Mouse (Mus musculus) embryonic facial prominence, embryonic 10.5 days (tissue): ENCODE data around the gene Supt6. TPM values are rescaled to one million over a fixed set of nuclear protein-coding genes. Genes with fewer than 3 reads are reported as not detected.
"Not testable (repeated sequence)": the region's sequence is repeated elsewhere in the genome, so short reads cannot be mapped to it uniquely, and the experiment has no call there.

ENCODE experiments used
- DNase-seq: peaks from one replicate; pipeline ENCODE4 v3.0.0-alpha.2; 2017; ENCODE audit warnings: low spot score
- H3K27ac ChIP-seq: fragments of 300-500 bp; sonication (generic); replicated peaks from 2 replicates; pipeline ENCODE4 v1.5.1; 2016; ENCODE audit warnings: mild to moderate bottlenecking
- H3K27me3 ChIP-seq: fragments of 300-500 bp; sonication (generic); replicated peaks from 2 replicates; pipeline ENCODE4 v1.6.1; 2016; ENCODE audit warnings: low read depth, mild to moderate bottlenecking; ENCODE audit not compliant: poor library complexity, severe bottlenecking
- H3K36me3 ChIP-seq: fragments of 300-500 bp; sonication (generic); replicated peaks from 2 replicates; pipeline ENCODE4 v1.6.1; 2016; ENCODE audit warnings: mild to moderate bottlenecking, moderate library complexity
- H3K4me1 ChIP-seq: fragments of 300-500 bp; sonication (generic); 2 replicates; pipeline ENCODE4 v1.6.1; 2016
- H3K4me3 ChIP-seq: fragments of 300-500 bp; sonication (generic); 2 replicates; pipeline ENCODE4 v1.5.1; 2016; ENCODE audit warnings: mild to moderate bottlenecking, moderate library complexity
- H3K9me3 ChIP-seq: fragments of 300-500 bp; sonication (generic); 2 replicates; pipeline ENCODE4 v1.6.1; 2016; ENCODE audit warnings: mild to moderate bottlenecking
- WGBS: fragments of 180-500 bp; shearing (Covaris S2); methylation state at CpG from one replicate; pipeline ENCODE4 v1.1.7; 2016; 5-methylcytosine and 5-hydroxymethylcytosine counted together
- polyA plus RNA-seq: library from polyadenylated mRNA; unstranded; fragments of >200 nt; fragmentation: Nextera tagmentation; extraction: Ambion mirVana; gene quantifications from 2 replicates; pipeline ENCODE4 v1.2.1, GENCODE M21; 2016

Supt6 gene
- 39.2 TPM in 2 replicates for polyA plus RNA-seq

DNA sequence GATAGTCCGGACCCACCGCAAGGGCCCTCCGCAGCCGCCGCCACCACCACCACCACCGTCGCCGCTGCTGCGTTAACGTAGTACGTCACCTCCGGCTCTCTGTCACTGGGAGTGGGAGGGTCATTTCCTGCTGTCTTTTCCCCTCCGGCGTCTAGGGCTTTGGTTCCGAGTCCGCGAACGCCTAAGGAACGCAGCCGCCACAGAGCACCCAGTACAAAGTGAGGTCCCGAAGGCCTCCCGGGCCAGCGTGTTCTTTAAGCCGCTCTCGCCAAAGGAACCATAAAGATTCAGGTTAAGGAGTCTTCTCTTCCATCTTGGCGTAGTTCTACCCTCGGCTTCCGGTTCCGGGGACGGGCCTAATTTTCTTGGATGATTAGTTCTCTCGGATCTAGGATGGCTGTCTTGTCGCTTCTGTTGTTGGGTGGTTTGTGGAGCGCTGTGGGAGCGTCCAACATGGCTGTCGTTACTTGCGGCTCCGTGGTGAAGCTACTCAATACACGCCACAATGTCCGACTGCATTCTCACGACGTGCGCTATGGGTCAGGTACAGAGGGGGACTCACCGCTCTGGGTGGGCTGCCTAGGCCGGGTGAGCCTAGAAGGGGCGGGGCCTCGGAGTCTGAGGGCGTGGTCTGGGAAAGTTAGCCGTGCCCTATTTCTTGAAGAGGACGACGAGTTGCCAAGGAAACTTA lies at the start of gene Supt6, which contains the start of gene Sdf2:
Gene Supt6, minus strand, starts transcription at position 361 of the 691 bp plus-strand sequence.
Gene Sdf2, plus strand, starts transcription at position 120 of the 691 bp plus-strand sequence.
- DNase-seq, result peak; percentile 91
- Histone ChIP-seq H3K4me1 (peaks cover 34% of the 10 kb centered on the region), H3K4me3 (peak within 1 kb of the TSS; percentile 99), H3K27me3 (no peaks in the 10 kb centered on the region), H3K36me3 (peaks cover 21% of the 10 kb centered on the region), H3K27ac (peak within 1 kb of the TSS; percentile 89), H3K9me3 (no peaks in the 10 kb centered on the region)
- under 1% methylated on average over 50 of the region's 50 CpGs for WGBS

DNA sequence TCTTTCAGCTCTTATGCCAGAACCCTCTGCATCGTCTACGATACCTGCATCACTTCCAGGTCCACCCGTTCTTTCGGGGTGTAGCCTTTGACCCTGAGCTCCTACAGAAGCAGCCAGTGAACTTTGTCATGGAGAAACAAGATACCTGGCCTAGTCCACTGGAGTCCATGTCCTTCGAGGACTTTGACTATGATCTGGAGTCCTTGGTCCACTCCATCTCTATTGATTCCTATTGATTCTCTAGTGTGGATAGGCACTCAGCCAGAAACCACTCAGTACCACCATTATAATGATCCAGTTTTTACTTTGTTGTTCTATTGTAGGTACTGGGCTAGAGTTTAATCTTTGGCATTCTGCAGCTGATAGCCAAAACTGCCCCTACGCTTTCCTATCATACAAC lies 48.8 kb upstream of the Supt6 start:
- Histone ChIP-seq H3K9me3 (no peaks in the 10 kb centered on the region), H3K27ac (no peak overlapping the region), H3K36me3 (peaks cover 43% of the 10 kb centered on the region), H3K4me1 (no peaks in the 10 kb centered on the region), H3K27me3 (no peaks in the 10 kb centered on the region), H3K4me3 (no peak overlapping the region)
- WGBS, result 95% methylated on average over 6 of the region's 6 CpGs
- no peak for DNase-seq

- Histone ChIP-seq H3K36me3 (peaks cover 82% of the 10 kb centered on the region), H3K4me3 (no peak within 1 kb of the TSS), H3K9me3 (no peaks in the 10 kb centered on the region), H3K27ac (no peak within 1 kb of the TSS), H3K4me1 (no peaks in the 10 kb centered on the region), H3K27me3 (no peaks in the 10 kb centered on the region)
- DNase-seq, result no peak
- WGBS, result 87% methylated on average over 4 of the region's 4 CpGs
Observed at GRCm38 (mm10) chr11:78290654-78291053, 44.9 kb upstream of the Supt6 start, which contains the start of gene BC030499. Gene BC030499 (plus strand): TSS chr11:78290841.

DNA sequence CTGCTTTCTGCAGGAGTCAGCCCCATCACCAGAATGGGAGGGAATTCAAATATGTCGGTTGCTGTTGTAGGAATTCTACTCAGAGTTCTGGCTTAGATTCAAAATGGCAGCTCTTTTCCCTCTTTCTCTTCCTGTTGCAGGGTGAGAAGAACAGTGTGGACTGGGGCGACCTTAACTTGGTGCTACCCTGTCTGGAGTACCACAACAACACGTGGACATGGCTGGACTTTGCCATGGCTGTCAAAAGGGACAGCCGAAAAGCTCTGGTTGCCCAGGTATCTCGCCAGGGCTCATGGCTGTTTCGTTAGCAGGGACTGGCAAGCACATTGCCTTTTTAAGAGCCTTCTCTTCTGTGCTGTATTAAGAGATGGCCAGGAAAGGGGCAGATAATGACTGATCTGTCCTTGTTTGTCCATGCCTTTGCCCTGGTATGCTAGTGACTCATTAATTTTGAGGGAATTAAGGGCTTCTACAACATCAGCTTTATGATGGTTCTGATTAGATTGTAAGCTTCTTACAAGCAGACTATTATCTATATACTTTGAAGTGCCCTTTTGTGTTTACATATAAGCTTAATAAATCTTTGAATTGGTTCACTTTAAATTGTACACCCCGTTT lies 43.5 kb upstream of the Supt6 start:
- H3K4me1 ChIP-seq, result no peaks in the 10 kb centered on the region; the same call in 1 of the 2 replicates
- H3K27ac ChIP-seq, result no peak overlapping the region
- 91% methylated on average over 7 of the region's 7 CpGs for WGBS
- H3K4me3 ChIP-seq, result no peak overlapping the region
- H3K9me3 ChIP-seq, result no peaks in the 10 kb centered on the region
- DNase-seq, result no peak
- H3K27me3 ChIP-seq, result no peaks in the 10 kb centered on the region
- H3K36me3 ChIP-seq, result peaks cover 96% of the 10 kb centered on the region

DNA sequence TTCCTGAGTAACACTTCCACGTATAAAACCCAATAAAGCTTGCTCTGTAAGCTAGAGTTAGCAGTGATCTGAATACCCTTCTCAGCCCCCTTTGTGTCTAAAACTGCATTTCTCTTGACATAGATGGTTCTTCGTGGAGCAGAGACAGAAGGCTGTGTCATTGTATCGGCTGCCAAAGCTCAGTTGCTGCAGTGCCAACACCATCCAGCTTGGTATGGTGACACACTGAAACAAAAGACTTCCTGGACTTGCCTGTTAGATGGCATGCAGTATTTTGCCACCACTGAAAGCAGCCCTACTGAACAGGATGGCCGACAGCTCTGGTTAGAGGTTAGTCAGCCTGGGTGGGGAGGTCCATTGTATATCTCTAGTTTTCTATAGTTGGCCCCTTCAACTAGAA lies 33.8 kb upstream of the Supt6 start:
- Histone ChIP-seq H3K36me3 (peaks cover 100% of the 10 kb centered on the region), H3K9me3 (no peaks in the 10 kb centered on the region), H3K4me1 (no peaks in the 10 kb centered on the region; the same call in 1 of the 2 replicates), H3K27ac (no peak overlapping the region), H3K27me3 (no peaks in the 10 kb centered on the region), H3K4me3 (no peak overlapping the region)
- 93% methylated on average over 4 of the region's 4 CpGs for WGBS
- DNase-seq, result no peak

DNA sequence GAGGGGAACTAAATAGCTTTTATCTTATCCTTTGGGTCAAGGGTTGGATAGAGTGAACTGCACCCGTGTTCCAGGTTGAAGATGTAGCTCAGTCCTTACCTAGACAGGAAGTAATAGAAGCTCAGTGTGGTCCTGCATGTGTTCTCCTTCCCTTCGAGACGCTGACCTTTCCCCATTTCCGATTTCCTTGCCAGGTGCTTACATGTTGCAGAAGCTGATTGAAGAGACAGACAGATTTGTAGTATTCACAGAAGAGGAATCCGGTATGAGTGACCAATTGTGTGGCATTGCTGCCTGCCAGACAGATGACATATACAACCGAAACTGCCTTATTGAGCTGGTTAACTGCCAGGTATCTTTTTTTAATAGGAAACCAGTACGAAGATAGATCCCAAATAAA lies 33.1 kb upstream of the Supt6 start:
- Histone ChIP-seq H3K9me3 (no peaks in the 10 kb centered on the region), H3K4me3 (no peak overlapping the region), H3K27me3 (no peaks in the 10 kb centered on the region), H3K36me3 (peaks cover 100% of the 10 kb centered on the region), H3K27ac (no peak overlapping the region), H3K4me1 (no peaks in the 10 kb centered on the region)
- 91% methylated on average over 7 of the region's 7 CpGs for WGBS
- DNase-seq, result no peak

DNA sequence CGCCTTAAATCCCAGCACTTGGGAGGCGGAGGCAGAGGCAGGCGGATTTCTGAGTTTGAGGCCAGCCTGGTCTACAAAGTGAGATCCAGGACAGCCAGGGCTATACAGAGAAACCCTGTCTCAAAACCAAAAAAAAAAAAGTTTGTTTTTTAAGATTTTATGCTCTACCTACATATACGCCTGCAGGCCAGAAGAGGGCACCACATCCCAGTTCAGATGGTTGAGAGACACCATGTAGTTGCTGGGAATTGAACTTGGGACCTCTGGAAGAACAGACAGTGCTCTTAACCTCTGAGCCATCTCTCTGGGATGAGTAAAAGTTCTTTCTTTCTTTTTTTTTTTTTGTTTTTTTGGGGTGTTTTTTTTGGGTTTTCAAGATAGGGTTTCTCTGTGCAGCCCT lies 30.4 kb upstream of the Supt6 start:
- not testable (repeated sequence) for H3K27me3 ChIP-seq, H3K27ac ChIP-seq, H3K4me3 ChIP-seq, H3K4me1 ChIP-seq, H3K9me3 ChIP-seq, DNase-seq
- peaks cover 100% of the 10 kb centered on the region for H3K36me3 ChIP-seq
- 91% methylated on average over 4 of the region's 4 CpGs for WGBS

GRCm38 (mm10) chr11:78275596-78275995 lies 29.8 kb upstream of the Supt6 start:
- H3K4me1 ChIP-seq, result no peaks in the 10 kb centered on the region
- H3K27ac ChIP-seq, result no peak overlapping the region
- no peaks in the 10 kb centered on the region for H3K27me3 ChIP-seq
- H3K9me3 ChIP-seq, result no peaks in the 10 kb centered on the region
- H3K4me3 ChIP-seq, result no peak overlapping the region
- peaks cover 100% of the 10 kb centered on the region for H3K36me3 ChIP-seq
- WGBS, result 100% methylated on average over 1 of the region's 1 CpGs
- DNase-seq, result no peak

DNA sequence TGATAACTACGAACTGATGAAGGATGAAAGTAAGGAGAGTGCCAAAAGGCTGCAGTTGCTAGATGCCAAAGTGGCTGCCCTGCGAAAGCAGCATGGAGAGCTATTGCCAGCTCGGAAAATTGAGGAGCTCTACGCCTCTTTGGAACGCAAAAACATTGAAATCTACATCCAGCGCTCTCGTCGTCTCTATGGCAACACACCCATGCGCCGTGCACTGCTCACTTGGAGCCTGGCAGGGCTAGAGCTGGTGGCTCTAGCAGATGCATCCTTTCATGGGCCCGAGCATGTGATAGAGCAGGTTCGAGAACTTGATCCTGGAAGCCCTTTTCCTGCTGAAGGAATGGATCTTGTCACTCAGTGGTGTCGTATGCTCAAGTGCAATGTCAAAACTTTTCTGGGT lies 26.2 kb upstream of the Supt6 start:
- H3K27me3 ChIP-seq, result no peaks in the 10 kb centered on the region
- H3K27ac ChIP-seq, result no peak overlapping the region
- no peaks in the 10 kb centered on the region for H3K9me3 ChIP-seq
- no peaks in the 10 kb centered on the region for H3K4me1 ChIP-seq
- no peak for DNase-seq
- WGBS, result 93% methylated on average over 13 of the region's 13 CpGs
- peaks cover 99% of the 10 kb centered on the region for H3K36me3 ChIP-seq
- H3K4me3 ChIP-seq, result no peak overlapping the region

DNA sequence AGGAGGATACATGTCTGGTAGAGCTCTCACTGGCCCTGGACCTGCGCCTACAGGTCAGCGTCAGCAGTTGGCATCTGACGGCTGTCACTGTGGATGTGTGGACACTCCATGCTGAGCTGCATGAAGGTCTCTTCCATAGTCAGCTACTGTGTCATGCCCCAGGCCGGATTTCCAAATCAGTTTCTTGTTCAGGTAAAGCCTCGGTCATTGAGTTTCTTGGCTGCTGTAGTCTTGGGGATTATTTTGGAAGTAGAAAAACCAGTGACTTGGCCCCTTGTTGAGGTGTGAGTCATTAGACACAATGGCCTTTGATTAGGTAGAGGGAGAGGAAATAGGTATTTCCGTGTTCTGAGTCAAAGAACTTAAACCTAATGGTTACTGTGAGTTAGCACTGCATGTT lies 19.8 kb upstream of the Supt6 start:
- no peak overlapping the region for H3K27ac ChIP-seq
- H3K4me3 ChIP-seq, result no peak overlapping the region
- DNase-seq, result no peak
- no peaks in the 10 kb centered on the region for H3K9me3 ChIP-seq
- peaks cover 3% of the 10 kb centered on the region for H3K27me3 ChIP-seq
- H3K4me1 ChIP-seq, result peaks cover 13% of the 10 kb centered on the region
- WGBS, result 91% methylated on average over 6 of the region's 6 CpGs
- H3K36me3 ChIP-seq, result peaks cover 75% of the 10 kb centered on the region

DNA sequence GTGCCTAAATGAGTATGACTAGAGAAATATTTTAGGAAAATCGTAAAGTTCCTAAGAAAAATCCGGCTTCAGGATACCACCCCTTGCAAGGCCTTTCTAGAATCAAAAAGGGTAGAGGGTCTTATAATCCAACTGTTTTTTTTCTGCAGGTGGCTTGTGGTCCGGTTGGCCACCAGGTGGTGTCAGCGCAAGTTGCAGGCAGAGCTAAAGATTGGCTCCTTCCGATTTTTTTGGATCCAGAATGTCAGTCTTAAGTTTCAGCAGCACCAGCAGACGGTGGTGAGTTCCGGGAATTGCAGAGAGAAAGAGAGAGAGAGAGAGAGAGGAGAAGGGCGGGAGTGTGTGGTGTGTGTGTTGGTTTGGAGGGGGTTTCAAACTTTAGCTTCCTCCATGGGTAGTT lies 16.8 kb upstream of the Supt6 start:
- Histone ChIP-seq H3K27ac (no peak overlapping the region), H3K36me3 (peaks cover 46% of the 10 kb centered on the region), H3K4me1 (peaks cover 13% of the 10 kb centered on the region), H3K9me3 (no peaks in the 10 kb centered on the region), H3K27me3 (peaks cover 19% of the 10 kb centered on the region), H3K4me3 (peak overlapping the region; percentile 96)
- DNase-seq, result peak; percentile 80
- 4% methylated on average over 8 of the region's 8 CpGs for WGBS

- peak; percentile 97 for DNase-seq
- Histone ChIP-seq H3K9me3 (no peaks in the 10 kb centered on the region), H3K36me3 (peaks cover 37% of the 10 kb centered on the region), H3K27ac (peak within 1 kb of the TSS; percentile 93), H3K4me3 (peak within 1 kb of the TSS; percentile 96), H3K4me1 (peaks cover 13% of the 10 kb centered on the region), H3K27me3 (peaks cover 19% of the 10 kb centered on the region)
- under 1% methylated on average over 115 of the region's 115 CpGs for WGBS
Observed at GRCm38 (mm10) chr11:78261380-78262352, 15.9 kb upstream of the Supt6 start, which contains the start of gene 2610507B11Rik. Gene 2610507B11Rik (plus strand): TSS chr11:78261752.
